Mouse (Mus musculus) midbrain, postnatal 0 days (tissue): ENCODE results near the gene Bag5. TPM values are rescaled to one million over a fixed set of nuclear protein-coding genes. Genes with fewer than 3 reads are reported as not detected.
A peak's percentile ranks its signal among the peaks of the same experiment; 100 is the strongest.

ENCODE experiments used
- ATAC-seq: fragments of 200-750 bp; cut with Nextera tagmentation; 2 replicates; pipeline ENCODE4 v1.8.0; 2017; ENCODE audit warnings: moderate number of reproducible peaks, mild to moderate bottlenecking, moderate TSS enrichment, moderate library complexity; ENCODE audit not compliant: low FRiP score
- DNase-seq: peaks from one replicate; pipeline ENCODE4 v3.0.0-alpha.2; 2015; ENCODE audit warnings: low spot score
- H3K27ac ChIP-seq: fragments of 300-500 bp; sonication (generic); 2 replicates; pipeline ENCODE4 v1.5.1; 2014; ENCODE audit warnings: low read depth, mild to moderate bottlenecking, low read length, mixed read lengths
- H3K27me3 ChIP-seq: fragments of 300-500 bp; sonication (generic); 2 replicates; pipeline ENCODE4 v1.6.1; 2014; ENCODE audit warnings: low read length, control low read depth, mixed read lengths; ENCODE audit not compliant: insufficient read depth
- H3K36me3 ChIP-seq: fragments of 300-500 bp; sonication (generic); 2 replicates; pipeline ENCODE4 v1.6.1; 2014; ENCODE audit warnings: low read length, control low read depth, mixed read lengths; ENCODE audit not compliant: insufficient read depth
- H3K4me1 ChIP-seq: fragments of 300-500 bp; sonication (generic); 2 replicates; pipeline ENCODE4 v1.6.1; 2014; ENCODE audit warnings: mild to moderate bottlenecking, control low read depth, antibody characterized with exemption, low read length, mixed read lengths; ENCODE audit not compliant: insufficient read depth
- H3K4me2 ChIP-seq: fragments of 300-500 bp; sonication (generic); 2 replicates; pipeline ENCODE4 v1.6.1; 2014; ENCODE audit warnings: low read depth, mild to moderate bottlenecking, low read length, mixed read lengths; ENCODE audit not compliant: poor library complexity, severe bottlenecking
- H3K4me3 ChIP-seq: fragments of 300-500 bp; sonication (generic); 2 replicates; pipeline ENCODE4 v1.5.1; 2014; ENCODE audit warnings: low read depth, mild to moderate bottlenecking, low read length, moderate library complexity
- H3K9ac ChIP-seq: fragments of 300-500 bp; sonication (generic); replicated peaks from 2 replicates; pipeline ENCODE4 v1.6.1; 2014; ENCODE audit warnings: mild to moderate bottlenecking, low read length, moderate library complexity, mixed read lengths; ENCODE audit not compliant: poor library complexity, severe bottlenecking
- H3K9me3 ChIP-seq: fragments of 300-500 bp; sonication (generic); 2 replicates; pipeline ENCODE4 v1.6.1; 2016; ENCODE audit warnings: low read length, control low read depth
- CTCF ChIP-seq: IDR thresholded peaks from 2 replicates; pipeline ENCODE4 v1.5.1; 2016; ENCODE audit warnings: antibody characterized with exemption, mild to moderate bottlenecking
- WGBS: fragments of 180-500 bp; shearing (Covaris S2); extraction: QIAGEN DNeasy Blood & Tissue Kit; methylation state at CpG from one replicate; pipeline ENCODE4 v1.1.7; 2014; 5-methylcytosine and 5-hydroxymethylcytosine counted together
- polyA plus RNA-seq: library from polyadenylated mRNA; unstranded; fragments of >200 nt; fragmentation: Nextera tagmentation; extraction: Ambion mirVana; gene quantifications from 2 replicates; pipeline ENCODE4 v1.2.1, GENCODE M21; 2015
- total RNA-seq: library from RNA; depleted of rRNA; stranded (reverse); fragments of >200 nt; gene quantifications from 2 replicates; pipeline ENCODE4 v1.2.3, GENCODE M21; 2014

The Bag5 gene
- total and polyA plus RNA-seq, 2 experiments from 2014 or later = 28.7 to 70.8 TPM

DNA sequence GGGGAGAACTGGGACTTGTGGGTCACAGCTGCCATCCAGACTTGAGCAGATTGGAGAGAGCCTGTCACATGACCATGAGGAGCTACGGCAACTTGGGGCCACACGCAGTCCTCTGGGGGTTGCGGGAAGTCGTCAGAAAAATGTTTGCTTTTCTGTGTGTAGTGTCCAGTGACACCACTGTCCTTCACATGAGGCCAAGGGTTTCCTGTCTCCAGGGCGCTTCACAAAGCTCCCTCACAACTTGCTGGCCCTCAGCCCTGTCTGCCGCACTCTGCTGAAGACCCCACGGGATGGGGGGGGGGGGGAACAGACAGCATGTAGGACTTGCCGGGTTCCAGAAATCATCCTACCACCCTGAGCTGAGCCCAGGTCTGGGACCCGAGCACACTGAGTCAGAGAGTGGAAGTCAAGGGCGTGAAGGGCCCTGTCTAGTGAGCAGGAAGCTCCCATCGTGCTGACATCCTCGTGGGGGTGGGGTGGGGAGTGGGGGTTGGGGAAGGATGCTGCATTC is 18.7 kb downstream of the Bag5 start:
- Histone ChIP-seq H3K4me3 (no peak overlapping the region), H3K27me3 (no peaks in the 10 kb centered on the region), H3K4me1 (peaks cover 23% of the 10 kb centered on the region), H3K9me3 (no peaks in the 10 kb centered on the region), H3K36me3 (no peaks in the 10 kb centered on the region), H3K4me2 (peak overlapping the region; percentile 15; the same call in 1 of the 2 replicates), H3K9ac (peak overlapping the region; percentile 36; the same call in 1 of the 2 replicates), H3K27ac (peak overlapping the region; percentile 75)
- no peak for TF ChIP-seq CTCF
- peak; percentile 66 for ATAC-seq
- DNase-seq = no peak
- 2% methylated on average over 12 of the region's 12 CpGs for WGBS

DNA sequence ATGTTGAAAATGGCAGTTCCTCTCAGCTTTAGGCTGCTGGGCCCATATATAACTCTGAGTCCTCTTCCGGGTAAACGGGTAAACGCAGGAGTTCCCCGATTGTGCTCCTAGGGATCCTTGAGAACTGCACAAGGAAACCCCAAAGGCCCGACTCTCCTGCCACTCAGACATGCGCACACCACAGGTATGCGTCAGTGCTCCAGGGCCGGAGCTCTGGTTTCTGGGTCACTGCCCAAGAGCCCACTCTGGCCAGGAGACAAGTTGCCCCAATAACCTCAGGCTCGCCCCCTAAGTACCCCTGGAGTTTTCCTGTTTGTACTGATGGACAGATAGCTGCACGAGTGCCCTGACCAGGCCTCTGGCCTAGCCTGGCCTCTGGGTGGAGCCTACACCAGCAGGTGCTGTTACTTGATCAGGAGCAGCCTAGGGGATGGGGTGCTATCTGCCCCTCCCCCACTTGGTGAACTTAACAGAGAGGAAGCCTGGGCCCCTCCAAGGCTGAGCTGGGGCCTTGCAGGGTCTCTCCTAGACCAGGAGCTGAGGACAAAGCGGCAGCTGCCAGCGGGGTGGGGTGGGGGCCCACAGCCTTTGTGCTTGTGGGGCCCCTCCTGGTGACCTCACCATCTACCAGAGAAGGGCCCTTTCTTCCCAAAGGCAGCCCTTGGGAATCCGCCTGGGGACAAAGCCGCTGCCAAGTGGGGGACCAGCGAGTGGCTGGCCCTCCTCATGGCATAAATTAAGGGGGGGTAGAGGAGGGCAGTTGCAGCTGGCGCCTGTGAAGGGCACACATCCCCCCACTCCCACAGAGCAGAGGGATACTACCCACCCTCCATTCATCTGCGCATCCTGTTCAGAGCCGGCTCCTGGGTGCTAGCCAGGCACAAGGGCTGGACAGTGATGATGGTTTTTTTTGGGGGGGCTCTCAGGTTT is 19.5 kb downstream of the Bag5 start:
- peak; percentile 82 for ATAC-seq
- Histone ChIP-seq H3K9ac (peak overlapping the region; percentile 36; the same call in 1 of the 2 replicates), H3K4me2 (no peak overlapping the region), H3K9me3 (no peaks in the 10 kb centered on the region), H3K36me3 (no peaks in the 10 kb centered on the region), H3K27ac (peak overlapping the region; percentile 75), H3K27me3 (no peaks in the 10 kb centered on the region), H3K4me3 (no peak overlapping the region), H3K4me1 (peaks cover 23% of the 10 kb centered on the region)
- 12% methylated on average over 18 of the region's 18 CpGs for WGBS
- TF ChIP-seq CTCF = no peak
- peak; percentile 92 for DNase-seq

DNA sequence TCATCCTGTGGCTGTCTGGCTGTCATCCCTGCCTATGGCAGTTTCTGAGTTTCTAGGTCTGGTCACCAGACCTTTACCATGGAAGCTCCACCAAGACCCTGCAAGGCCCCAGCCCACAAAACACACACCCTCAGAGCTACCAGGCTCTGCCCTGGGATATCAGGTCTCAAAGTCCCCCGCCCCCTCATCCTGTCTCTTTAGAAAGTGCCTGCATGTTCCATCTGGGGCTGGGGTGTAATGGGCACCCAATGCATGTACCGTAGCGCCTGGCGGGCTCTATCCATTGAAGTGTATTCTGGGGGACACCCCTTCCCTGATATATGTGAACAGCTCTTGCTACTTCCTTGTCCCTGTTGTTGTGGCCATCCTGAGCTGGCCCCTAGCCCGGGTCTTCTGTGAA is 20.2 kb downstream of the Bag5 start:
- DNase-seq (no peak), ATAC-seq (no peak)
- Histone ChIP-seq H3K4me3 (no peak overlapping the region), H3K27me3 (no peaks in the 10 kb centered on the region), H3K9ac (no peak overlapping the region), H3K27ac (peak overlapping the region; percentile 75; the same call in 1 of the 2 replicates), H3K9me3 (no peaks in the 10 kb centered on the region), H3K4me2 (no peak overlapping the region), H3K4me1 (peaks cover 26% of the 10 kb centered on the region), H3K36me3 (no peaks in the 10 kb centered on the region)
- TF ChIP-seq CTCF = no peak
- 68% methylated on average over 5 of the region's 5 CpGs for WGBS

DNA sequence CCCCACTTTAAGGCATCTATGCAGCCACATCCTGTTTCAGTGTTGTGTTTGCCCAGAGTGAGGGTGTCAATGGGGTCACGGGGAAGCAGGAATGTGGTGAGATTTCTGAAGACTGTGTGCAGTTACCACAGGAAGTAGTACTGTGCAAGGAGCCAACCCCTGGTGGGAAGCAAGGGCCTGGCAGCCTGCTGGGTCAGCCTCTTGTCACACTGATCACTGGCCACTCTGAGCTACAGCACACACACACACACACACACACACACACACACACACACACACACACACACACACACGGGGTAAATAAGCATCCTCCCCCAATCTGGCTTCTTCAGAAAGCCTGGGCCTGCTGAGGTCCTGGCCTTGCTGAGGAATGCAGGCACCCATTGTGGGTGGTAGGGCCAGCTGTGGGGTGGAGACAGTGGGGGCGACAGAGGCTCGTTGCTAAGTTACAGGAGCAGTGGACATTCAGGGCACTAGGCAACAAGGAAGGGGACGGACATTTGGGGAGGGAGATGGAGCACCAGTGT is 21.6 kb downstream of the Bag5 start:
- WGBS = 7% methylated on average over 5 of the region's 5 CpGs
- Histone ChIP-seq H3K27ac (peak overlapping the region; percentile 67), H3K4me2 (no peak overlapping the region), H3K4me3 (no peak overlapping the region), H3K9ac (no peak overlapping the region), H3K9me3 (no peaks in the 10 kb centered on the region), H3K4me1 (peaks cover 33% of the 10 kb centered on the region), H3K27me3 (no peaks in the 10 kb centered on the region), H3K36me3 (no peaks in the 10 kb centered on the region)
- TF ChIP-seq CTCF = peak; percentile 9; the same call in 1 of the 2 replicates
- DNase-seq (peak; percentile 87), ATAC-seq (peak; percentile 17; the same call in 1 of the 2 replicates)

DNA sequence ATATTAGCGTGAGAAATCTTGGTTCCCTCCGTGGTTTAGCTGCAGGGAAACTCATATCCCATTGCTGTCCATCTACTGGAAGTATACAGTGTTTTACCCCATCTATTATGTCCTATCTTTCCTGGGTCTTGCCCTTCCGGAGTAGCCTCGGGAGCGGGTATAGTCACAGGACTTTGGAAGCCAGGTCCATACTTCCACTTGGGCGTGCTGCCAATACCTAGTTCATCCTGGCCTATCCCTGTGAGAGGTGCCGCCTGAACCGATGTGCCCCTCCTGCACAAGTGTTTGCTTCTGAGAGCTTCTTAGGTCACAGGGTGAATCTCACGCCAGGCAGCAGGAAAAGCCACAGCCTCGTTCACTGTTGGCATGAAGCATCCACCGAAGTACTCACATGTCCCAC is 23.6 kb downstream of the Bag5 start:
- no peaks in the 10 kb centered on the region for H3K9me3 ChIP-seq
- ATAC-seq = no peak
- WGBS = 84% methylated on average over 11 of the region's 11 CpGs
- no peak overlapping the region for H3K4me3 ChIP-seq
- no peak overlapping the region for H3K4me2 ChIP-seq
- DNase-seq = no peak
- no peaks in the 10 kb centered on the region for H3K36me3 ChIP-seq
- no peak overlapping the region for H3K9ac ChIP-seq
- H3K27ac ChIP-seq = no peak overlapping the region
- TF ChIP-seq CTCF = no peak
- peaks cover 21% of the 10 kb centered on the region for H3K4me1 ChIP-seq
- H3K27me3 ChIP-seq = no peaks in the 10 kb centered on the region

DNA sequence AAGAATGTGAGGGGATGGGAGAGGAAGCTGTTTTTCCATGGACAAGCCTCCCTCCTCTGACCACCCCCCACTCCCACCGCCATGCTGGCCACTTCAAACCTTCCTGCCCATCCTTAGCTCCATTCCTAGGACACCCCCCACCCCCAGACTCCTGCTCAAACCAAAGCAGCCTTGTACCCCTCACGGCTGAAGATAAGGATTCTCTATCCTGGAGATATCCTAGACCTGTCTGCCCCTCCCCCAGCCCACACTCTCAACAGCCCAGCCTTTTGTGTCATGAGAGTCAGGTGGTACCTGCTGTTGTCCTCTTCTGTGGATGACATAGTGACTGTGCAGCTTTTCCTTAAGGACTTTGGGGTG is 25.0 kb downstream of the Bag5 start:
- Histone ChIP-seq H3K27ac (peak overlapping the region; percentile 72), H3K4me1 (peaks cover 10% of the 10 kb centered on the region; the same call in 1 of the 2 replicates), H3K36me3 (peaks cover 4% of the 10 kb centered on the region; the same call in 1 of the 2 replicates), H3K4me2 (no peak overlapping the region), H3K27me3 (no peaks in the 10 kb centered on the region), H3K9ac (no peak overlapping the region), H3K9me3 (no peaks in the 10 kb centered on the region), H3K4me3 (no peak overlapping the region)
- 11% methylated on average over 2 of the region's 2 CpGs for WGBS
- ATAC-seq (no peak; the same call in 1 of the 2 replicates), DNase-seq (peak; percentile 30)
- TF ChIP-seq CTCF = no peak
